Mouse (Mus musculus) limb, embryonic 12.5 days (tissue): ENCODE results near the gene Gpc5. TPM values are rescaled to one million over a fixed set of nuclear protein-coding genes. Genes with fewer than 3 reads are reported as not detected.

Source experiments
- ATAC-seq: fragments of 200-750 bp; cut with Nextera tagmentation; 2 replicates; pipeline ENCODE4 v1.8.0; 2017; ENCODE audit warnings: low read depth, moderate TSS enrichment; ENCODE audit not compliant: insufficient number of reproducible peaks, insufficient read depth, low FRiP score, low TSS enrichment
- H3K27ac ChIP-seq: fragments of 300-500 bp; sonication (generic); 2 replicates; pipeline ENCODE4 v1.5.1; 2016; ENCODE audit warnings: mild to moderate bottlenecking, moderate library complexity
- H3K27me3 ChIP-seq: fragments of 300-500 bp; sonication (generic); 2 replicates; pipeline ENCODE4 v1.6.1; 2016; ENCODE audit warnings: mild to moderate bottlenecking, moderate library complexity
- H3K36me3 ChIP-seq: fragments of 300-500 bp; sonication (generic); 2 replicates; pipeline ENCODE4 v1.6.1; 2016; ENCODE audit warnings: mild to moderate bottlenecking, moderate library complexity
- H3K4me1 ChIP-seq: fragments of 300-500 bp; sonication (generic); replicated peaks from 2 replicates; pipeline ENCODE4 v1.6.1; 2016
- H3K4me2 ChIP-seq: fragments of 300-500 bp; sonication (generic); 2 replicates; pipeline ENCODE4 v1.6.1; 2016; ENCODE audit warnings: mild to moderate bottlenecking, moderate library complexity
- H3K4me3 ChIP-seq: fragments of 300-500 bp; sonication (generic); replicated peaks from 2 replicates; pipeline ENCODE4 v1.5.1; 2016; ENCODE audit warnings: mild to moderate bottlenecking
- H3K9ac ChIP-seq: fragments of 300-500 bp; sonication (generic); replicated peaks from 2 replicates; pipeline ENCODE4 v1.6.1; 2016; ENCODE audit warnings: mild to moderate bottlenecking, moderate library complexity
- H3K9me3 ChIP-seq: fragments of 300-500 bp; sonication (generic); 2 replicates; pipeline ENCODE4 v1.6.1; 2016; ENCODE audit warnings: mild to moderate bottlenecking, moderate library complexity
- WGBS: fragments of 180-500 bp; shearing (Covaris S2); methylation state at CpG from one replicate; pipeline ENCODE4 v1.1.7; 2016; 5-methylcytosine and 5-hydroxymethylcytosine counted together
- microRNA counts: library from miRNA; unstranded; fragments of <30 nt; microRNA quantifications from one replicate; lab custom pipeline; 2017
- microRNA-seq: library from miRNA; unstranded; fragments of <30 nt; microRNA quantifications from one replicate; pipeline ENCODE4, GENCODE M21; 2017
- polyA plus RNA-seq: library from polyadenylated mRNA; unstranded; fragments of >200 nt; fragmentation: Nextera tagmentation; extraction: Ambion mirVana; gene quantifications from 2 replicates; pipeline ENCODE4 v1.2.1, GENCODE M21; 2016

The Gpc5 gene
- polyA plus RNA-seq, 1 experiment from 2014 or later = 1.2 TPM

GRCm38 (mm10) chr14:116558141-116558800, 1466.3 kb downstream of the Gpc5 start:
- 58% methylated on average over 9 of the region's 9 CpGs for WGBS
- no peaks in the 10 kb centered on the region for H3K27me3 ChIP-seq
- no peak overlapping the region for H3K9ac ChIP-seq
- H3K36me3 ChIP-seq = no peaks in the 10 kb centered on the region
- H3K4me2 ChIP-seq = no peak overlapping the region
- H3K4me3 ChIP-seq = no peak overlapping the region
- no peaks in the 10 kb centered on the region for H3K9me3 ChIP-seq
- H3K27ac ChIP-seq = no peak overlapping the region
- H3K4me1 ChIP-seq = no peaks in the 10 kb centered on the region
- ATAC-seq = no peak

- Histone ChIP-seq H3K4me2 (no peak overlapping the region), H3K36me3 (no peaks in the 10 kb centered on the region), H3K9ac (no peak overlapping the region), H3K4me1 (no peaks in the 10 kb centered on the region), H3K27ac (no peak overlapping the region), H3K9me3 (no peaks in the 10 kb centered on the region), H3K27me3 (no peaks in the 10 kb centered on the region), H3K4me3 (no peak overlapping the region)
- peak; percentile 59; the same call in 1 of the 2 replicates for ATAC-seq
- 36% methylated on average over 1 of the region's 1 CpGs for WGBS
Measured at GRCm38 (mm10) chr14:116559990-116560389, 1468.0 kb downstream of the Gpc5 start.

MicroRNA genes within 50 kb of the gene (microRNA counts, 519-probe panel; counts per million panel counts)
- 6,110 counts per million, percentile 72 among the panel's probes with 10 or more counts for microRNA mmu-miR-18a (lab: Ali Mortazavi, UCI)
- 8,941 counts per million, percentile 96 among the panel's probes with 10 or more counts for microRNA mmu-miR-19a (lab: Ali Mortazavi, UCI)
- microRNA mmu-miR-19b (lab: Ali Mortazavi, UCI) = 8,114 counts per million, percentile 92 among the panel's probes with 10 or more counts
- 9,835 counts per million, percentile 98 among the panel's probes with 10 or more counts for microRNA mmu-miR-20a+mmu-miR-20b (lab: Ali Mortazavi, UCI)
- 1,273 counts per million, percentile 3 among the panel's probes with 10 or more counts for microRNA mmu-miR-92a (lab: Ali Mortazavi, UCI)

Small RNA genes within 50 kb of the gene (microRNA-seq; reads per million reads assigned to microRNA genes)
- gene Mir17 (59,127 reads per million, percentile 99 among the genes with 10 or more reads in this experiment), gene Mir18 (8,849 reads per million, percentile 94 among the genes with 10 or more reads in this experiment), gene Mir19a (125 reads per million, percentile 54 among the genes with 10 or more reads in this experiment), gene Mir19b-1 (25.1 reads per million, percentile 35 among the genes with 10 or more reads in this experiment), gene Mir20a (20,240 reads per million, percentile 97 among the genes with 10 or more reads in this experiment), gene Mir92-1 (5,844 reads per million, percentile 91 among the genes with 10 or more reads in this experiment)
